Mouse (Mus musculus) layer of hippocampus, postnatal 36 days (tissue): Measurements from ENCODE around the gene Tff2. TPM values are rescaled to one million over a fixed set of nuclear protein-coding genes. Genes with fewer than 3 reads are reported as not detected.

Experiments
- DNase-seq, 2 experiments: peaks; one replicate each; pipeline ENCODE4 v3.0.0; 2022
- total RNA-seq, 2 experiments: library from RNA; stranded (reverse); gene quantifications; 2 replicates each; pipeline ENCODE4 v1.2.3; 2021

The Tff2 gene
- total RNA-seq, 2 experiments from 2014 or later, result not detected

DNA sequence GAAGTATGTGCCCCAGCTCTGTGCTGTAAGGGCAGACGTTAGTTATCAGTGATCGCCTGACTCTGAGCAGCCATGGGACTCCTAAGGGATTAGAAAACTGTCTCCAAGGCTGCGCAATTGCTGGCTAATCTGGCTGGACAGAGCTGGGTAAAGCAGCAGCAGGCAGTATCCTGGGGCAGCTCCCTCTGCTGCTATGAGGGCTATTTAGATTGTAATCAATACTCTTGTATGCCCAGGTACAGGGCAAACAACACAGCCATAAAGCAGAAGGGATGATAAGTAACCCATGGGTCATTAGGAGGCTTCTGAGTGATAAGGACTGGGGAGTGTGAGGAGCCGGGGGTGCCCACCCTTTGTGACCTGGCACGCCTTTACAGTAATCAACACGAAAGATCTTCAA, 9.2 kb downstream of the Tff2 start:
- no peak for DNase-seq

DNA sequence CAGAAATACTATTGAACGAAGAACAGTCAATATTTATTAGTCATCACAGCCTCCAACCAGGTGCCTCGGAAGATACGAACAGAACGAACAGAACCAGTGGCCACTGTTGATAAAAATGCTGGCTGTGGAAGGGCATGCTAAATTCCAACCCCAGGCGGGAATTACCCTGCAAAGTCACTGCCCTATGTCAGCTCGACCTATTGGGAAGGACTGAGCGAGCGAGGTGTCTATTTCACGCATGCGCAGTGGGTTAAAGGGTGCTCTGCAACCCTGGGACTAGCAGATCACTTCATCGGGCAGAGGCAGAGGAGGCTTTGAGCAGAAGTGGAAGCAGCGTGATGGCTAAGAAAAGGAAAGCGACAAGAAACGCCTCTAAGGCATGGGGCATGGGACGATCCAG, 10.3 kb downstream of the Tff2 start:
- DNase-seq, result no peak

DNA sequence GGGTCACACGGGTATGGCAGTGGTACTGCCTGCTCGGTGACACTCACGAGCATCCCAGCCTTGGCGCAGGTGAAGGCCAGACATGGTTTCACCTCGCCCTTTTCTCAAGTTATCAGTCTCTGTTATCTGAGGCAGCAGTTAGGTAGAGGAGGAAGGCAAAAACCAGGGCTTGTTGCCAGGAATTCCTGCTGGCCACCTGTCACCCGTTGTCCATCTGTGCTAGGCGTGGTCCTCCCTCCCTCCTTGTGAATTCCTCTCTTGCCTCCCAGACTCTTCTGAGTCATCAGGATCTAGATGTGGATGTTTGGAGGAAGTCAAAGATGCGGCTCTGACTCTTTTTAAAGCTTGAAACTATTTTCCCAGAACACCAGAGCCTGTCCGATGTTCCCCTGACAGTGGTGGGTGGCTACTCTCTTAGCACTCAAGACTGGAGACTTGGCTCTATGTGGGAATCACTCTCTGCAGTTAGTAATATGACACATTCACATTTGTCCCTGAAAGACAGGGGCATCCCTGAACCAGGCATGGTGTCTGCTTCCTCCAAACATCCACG, 12.7 kb downstream of the Tff2 start:
- DNase-seq, result no peak

DNA sequence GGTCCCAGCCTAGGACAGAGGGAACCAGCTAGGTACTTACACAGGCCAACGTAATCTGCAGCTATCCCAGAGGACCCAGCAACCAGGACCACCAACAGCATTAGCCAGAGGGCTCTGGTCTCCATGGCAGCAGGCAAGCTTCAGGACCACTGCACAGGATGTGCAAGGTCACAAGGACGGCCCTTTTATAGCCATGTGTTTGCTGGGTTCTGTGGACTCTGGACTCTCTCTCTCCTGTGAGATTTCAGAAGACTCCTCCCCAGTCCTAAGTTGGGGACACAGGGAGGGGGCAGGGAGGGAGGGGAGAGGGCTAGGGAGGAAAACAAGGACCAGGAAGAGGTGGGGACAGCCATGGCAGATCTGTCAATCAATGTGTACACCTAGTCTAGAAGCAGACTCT, 14.6 kb downstream of the Tff2 start, which contains the start of gene Tff3:
Tff3 (minus strand) TSS at position 195 of the 400 bp plus-strand sequence.
- no peak for DNase-seq

DNA sequence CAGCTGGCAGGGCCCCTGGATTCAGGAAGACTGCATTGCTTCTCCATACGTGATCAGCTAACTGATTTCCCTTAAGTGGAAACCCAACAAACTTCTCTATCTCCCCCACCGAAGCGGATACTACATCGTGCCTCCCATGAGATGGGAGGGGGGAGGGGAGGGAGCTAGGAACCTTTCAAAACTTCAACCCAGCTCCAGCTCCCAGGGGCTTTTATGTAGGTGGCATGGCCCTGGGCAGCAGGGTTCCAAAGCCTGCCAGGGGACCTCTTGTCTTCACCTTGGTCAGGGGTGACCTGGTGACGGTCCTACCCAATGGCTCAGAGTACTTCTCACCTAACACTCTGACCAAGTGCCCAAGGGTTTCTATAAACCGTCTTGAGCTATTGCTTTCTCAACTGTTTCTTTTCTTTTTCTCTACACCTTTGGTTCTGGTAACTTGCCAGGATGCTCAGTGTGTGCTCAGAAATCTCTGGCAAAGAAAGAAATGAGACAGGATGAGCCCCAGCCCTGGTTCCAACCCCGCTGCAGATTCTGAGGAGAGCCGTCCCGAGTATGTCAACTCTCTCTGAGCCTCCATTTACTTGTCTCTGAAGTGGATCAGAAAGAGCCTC, 15.3 kb downstream of the Tff2 start:
- no peak for DNase-seq

DNA sequence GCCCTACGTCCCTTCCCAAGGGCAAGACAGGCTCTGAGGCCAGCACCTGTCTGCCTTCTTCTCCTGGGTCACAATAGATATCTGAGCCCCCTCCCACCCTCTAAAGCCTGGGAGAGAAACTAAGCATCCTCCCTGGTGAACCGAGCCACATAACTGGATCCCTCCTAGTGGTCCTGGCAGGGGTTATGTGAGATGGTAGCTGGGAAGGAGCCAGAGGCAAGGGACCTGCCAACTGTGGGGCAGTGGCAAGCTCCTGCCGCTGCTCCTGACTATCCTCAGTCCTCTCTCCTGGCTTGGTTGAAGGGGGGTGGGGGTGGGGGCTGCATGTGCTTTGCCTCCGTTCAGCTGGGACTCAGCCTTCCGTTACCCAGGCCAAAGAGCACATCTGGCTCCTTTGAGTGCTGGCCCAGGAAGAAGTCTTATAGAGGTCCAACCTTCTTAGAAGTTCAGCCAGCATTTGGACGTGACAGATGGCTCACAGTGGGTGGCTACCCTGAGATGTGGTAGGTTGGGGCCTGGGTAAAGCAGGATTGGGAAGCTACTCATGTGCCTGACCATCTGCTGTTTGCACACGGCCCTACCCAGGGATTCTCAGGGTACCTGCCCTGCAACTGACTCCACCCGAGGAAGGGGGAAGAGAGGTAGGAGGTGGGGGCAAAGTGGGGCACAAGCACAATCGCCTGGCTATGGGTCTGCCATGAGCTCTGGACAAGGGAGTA, 18.4 kb downstream of the Tff2 start:
- DNase-seq, result no peak

DNA sequence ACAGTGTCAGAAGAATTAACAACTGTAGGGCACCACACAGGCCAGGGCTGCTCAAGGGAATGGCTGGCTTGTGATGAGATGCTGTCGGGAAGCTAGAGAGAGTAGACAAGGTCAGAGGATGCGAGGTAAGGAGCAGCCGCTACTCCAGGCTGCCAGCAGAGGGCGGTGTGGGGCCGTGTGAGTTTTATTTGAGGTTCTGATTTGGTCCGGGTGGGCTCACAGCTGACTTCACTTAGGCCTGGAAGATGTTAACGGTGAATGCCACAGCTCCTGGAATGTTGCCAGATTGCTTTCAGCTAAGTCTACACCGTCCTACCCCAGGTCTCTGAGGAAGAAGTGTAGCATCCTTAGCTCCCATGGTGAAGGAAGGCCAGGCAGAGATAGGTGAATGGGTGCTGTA, 22.1 kb downstream of the Tff2 start:
- DNase-seq, result peak; percentile 29 to 36

DNA sequence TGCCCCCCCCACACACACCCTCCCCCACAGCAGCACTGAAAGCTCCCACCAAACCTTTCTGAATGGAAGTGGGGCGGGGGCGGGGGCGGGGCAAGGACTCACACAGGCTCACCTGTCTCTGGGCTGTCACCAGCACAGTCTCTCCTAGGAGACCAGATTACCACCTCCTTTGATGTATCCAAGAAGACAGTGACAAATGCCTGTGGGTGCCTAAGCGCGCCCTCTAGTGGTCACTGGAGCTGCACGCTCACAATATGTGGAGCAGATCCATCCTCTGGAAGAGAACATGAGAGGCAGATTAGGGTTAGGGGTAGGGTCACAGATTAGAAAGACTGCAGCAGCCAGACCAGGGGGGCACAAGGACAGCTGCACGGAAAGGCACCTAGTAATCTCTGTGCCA, 24.7 kb downstream of the Tff2 start:
- peak; percentile 73 to 76 for DNase-seq

DNA sequence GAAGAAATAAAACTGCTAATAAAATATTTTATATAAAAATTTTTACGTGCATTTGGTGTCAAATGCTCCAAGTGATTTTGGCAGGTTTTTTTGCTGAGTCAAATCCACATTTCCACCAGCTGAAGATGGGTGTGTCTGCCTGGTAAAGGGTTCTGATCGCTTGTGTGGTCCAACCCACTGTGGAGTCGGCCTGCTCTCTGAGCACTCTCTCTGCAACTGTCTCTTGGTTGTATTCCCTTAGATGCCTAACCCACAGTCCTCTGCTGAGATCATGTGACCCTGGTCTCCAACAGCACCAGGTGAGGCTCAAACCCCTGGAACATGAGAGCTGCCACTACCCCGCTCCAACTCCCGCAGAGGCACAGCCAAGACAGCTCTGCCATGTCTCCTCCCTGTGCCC, 26.1 kb downstream of the Tff2 start:
- DNase-seq, result no peak

DNA sequence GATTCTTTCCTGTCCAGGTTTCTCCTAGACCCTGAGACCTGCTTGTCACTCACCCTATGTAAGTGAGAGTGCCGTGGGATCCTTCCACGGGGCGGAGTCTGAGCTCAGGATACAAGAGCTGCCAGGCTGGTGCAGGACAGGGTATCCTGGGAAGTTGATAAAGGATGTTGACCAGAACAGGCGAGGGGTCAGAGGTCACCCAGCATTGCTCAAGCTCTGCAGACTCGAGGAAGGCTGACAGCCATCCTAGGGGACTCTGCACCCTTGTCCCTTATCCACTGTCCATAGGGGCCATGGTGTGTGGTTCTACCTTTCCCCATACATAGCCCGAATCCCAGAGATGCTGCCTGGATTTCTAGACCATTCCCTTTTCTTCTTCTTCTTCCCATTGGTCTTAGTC, 28.0 kb downstream of the Tff2 start:
- no peak for DNase-seq

DNA sequence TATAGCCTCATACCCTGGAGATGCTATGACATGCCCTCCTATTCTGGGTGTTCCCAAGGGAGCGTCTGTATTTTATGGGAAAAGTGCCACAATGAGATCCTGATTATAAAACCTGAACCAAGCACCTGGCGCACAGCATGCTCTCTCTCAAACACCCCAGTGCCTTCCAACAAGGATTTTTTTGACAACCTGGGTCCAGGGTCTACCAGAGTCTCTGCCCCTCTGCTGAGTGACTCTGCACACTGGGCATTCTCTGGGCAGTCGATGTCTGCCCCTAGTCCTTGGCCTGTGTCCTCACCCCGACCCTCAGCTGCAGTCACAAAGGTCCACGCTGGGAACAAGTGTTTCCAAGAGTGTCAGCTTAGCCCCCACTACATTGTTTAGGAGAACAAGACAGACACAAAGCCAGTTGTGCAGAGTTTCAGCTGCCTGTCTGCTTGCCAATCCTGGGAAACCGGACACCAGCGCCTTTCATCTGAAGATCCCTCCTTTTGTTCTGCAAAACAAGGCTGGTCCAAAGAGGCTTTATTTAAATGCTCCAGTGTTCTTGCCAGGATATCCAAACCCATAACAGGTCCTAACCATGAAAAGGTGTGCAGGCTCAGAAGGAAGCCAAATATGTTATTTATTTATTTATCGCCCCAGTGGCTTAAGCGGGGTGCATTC, 30.8 kb downstream of the Tff2 start:
- no peak for DNase-seq

DNA sequence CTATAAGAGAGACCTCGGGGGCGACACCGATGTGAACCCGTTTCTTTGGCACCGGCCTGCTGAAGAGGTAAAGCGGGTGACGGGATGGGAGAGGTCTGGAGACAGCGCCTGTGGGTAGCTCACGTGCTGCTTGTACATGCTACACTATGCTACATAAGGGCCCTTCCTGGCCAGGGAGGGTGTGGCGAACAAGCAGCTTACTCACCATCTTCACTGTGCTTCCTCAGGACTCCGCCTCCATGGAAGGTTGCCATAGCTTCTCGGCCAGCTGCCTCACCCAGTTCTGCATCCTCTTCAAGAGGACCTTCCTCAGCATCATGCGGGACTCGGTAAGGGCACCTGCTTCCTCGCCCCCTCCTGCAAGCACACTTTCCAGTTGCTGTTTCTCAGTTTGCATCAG, 35.7 kb downstream of the Tff2 start:
- no peak for DNase-seq

DNA sequence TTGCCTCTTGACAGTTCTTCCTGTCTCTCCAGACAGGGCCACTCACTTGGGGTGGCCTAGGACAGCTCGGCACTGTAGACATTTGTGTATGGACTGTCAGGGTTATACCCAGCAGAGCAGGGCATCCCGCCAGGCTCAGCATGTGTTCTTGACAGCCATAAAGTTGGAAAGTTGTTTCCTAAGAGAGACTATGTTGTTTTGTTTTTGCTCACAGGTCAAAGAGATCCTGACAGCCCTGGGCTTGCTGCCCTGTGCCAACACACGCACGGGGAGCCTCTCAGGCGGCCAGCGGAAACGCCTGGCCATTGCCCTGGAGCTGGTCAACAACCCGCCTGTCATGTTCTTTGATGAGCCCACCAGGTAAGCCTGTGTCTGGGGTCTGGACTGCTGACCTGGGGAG, 40.3 kb downstream of the Tff2 start:
- DNase-seq, result no peak

DNA sequence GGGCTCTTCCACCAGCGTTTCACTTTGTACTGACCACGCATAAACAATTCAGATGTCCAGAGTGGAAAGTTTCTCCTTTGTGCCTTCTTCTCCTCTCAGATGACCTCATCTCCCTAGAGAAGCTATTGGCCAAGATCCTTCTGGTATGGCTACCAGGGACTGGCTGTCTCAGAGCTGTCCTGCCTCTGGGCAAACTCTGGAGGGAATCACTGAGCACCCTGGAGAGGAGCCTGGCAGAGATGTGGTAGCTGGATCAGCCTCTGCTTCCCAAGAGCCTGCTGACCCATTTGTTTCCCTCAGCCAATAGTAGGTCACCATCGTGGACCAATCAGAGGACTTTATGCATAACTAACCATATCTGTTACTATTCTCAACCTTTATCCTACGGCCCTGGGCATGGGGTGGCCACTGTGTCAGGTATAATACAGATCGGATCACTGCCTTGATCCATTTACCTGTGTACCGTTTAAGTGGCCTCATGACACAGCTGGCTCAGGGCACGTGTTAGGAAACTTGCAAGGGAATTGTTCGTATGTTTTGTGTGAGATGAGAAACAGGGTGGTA, 41.0 kb downstream of the Tff2 start:
- no peak for DNase-seq

DNA sequence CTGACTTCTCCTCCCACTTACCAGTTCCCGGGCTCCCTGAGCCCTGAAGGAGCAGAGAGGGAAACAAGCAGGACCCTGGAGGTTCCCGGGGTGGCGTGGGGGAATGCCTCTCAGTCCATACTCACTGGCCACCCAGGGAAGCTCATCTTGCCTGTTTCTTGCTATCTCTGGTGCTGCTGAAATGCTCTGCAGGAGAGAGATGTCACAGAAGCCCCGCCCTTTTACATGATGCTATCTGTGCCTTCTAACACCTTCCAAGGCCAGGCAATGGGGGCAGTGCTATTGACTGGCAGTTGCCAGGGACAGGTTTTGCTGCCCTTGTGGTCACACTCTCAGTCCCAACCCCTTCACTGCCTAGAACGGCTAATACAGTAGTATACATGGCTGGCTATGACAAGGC, 45.3 kb downstream of the Tff2 start:
- DNase-seq, result no peak

DNA sequence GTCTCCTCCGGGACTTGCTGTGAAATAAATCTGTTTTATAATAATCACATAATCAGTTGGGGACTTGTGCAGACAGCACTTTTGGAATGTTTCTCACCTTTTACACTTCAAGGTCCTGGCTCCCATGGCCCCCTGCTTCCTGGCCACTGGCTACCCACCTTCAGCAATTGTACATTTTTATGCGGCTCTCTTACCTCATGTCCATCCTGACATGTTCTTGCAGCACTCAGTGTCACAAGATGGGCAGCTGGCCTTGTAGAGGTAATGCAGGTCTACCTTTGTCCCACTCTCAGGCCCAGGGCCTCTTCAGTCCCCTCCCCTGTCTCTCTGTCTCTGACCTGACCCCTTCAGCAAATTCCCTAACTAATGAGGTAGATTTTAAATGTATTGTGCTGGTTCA, 47.2 kb downstream of the Tff2 start:
- no peak for DNase-seq

DNA sequence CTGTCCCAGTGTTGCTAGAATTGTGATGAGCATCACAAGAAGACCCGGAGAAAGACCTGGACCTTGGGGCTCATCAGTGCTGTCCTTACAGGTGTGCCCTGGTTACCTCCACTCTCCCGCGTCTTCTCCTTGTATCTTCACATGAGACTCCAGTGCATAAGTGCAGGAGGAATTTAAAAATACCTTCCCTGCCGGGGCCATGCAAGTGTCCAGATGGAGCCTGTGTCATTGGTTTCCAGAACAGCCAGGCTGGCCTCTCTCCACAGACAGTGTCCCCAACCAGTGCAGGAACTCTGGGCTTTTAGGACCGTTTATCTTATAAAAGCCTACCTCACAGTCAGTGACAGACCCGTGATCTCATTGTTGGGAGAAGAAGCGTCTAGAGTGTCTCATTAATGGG, 48.5 kb downstream of the Tff2 start:
- DNase-seq, result no peak

DNA sequence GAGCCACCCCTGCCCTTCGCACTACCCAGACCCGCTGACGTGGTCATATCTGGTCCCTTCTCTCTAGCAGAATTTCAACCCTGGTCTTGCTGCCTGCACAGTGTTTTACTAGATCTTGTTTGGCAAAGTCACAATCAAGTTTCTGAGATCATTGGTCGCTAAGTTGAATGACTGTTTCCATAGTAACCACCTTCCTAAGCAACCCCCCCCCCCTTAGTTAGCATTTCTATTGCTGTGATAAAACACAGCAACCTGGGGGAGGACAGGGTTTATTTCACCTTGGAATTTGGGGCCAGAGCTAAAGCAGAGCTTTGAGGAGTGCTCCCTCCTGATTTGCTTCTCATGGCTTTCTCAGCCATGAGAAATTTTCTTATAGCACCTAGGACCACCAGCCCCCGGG, 49.3 kb downstream of the Tff2 start:
- DNase-seq, result no peak

Other genes with a start within 250 kb of the Tff2 start
- 1 to 10 TPM; 2.8 to 3.8 TPM for gene Glp1r, start 242.5 kb downstream of the Tff2 start, total RNA-seq
- gene Umodl1, start 189.6 kb downstream of the Tff2 start, total RNA-seq, result under 1 TPM; 0.35 to 0.42 TPM
- 10 to 100 TPM; 69.6 to 73.1 TPM for gene Abcg1, start 86.6 kb downstream of the Tff2 start, total RNA-seq
- gene Tff3, start 14.6 kb downstream of the Tff2 start, total RNA-seq, result not detected
- not detected for gene Tff1, start 21.0 kb upstream of the Tff2 start, total RNA-seq
- gene Tmprss3, start 54.7 kb upstream of the Tff2 start, total RNA-seq, result not detected
- gene Ubash3a, start 63.6 kb upstream of the Tff2 start, total RNA-seq, result 1 to 10 TPM in 1 of 2 experiments, under 1 TPM in 1; 0.85 to 1.4 TPM
- 10 to 100 TPM; 10.8 to 14.3 TPM for gene Rsph1, start 133.1 kb upstream of the Tff2 start, total RNA-seq
- 1 to 10 TPM; 5.4 to 7.1 TPM for gene Slc37a1, start 142.5 kb upstream of the Tff2 start, total RNA-seq
- gene Pde9a, start 241.9 kb upstream of the Tff2 start, total RNA-seq, result 10 to 100 TPM; 20.7 to 31.6 TPM